Mouse (Mus musculus): Measurements from ENCODE around the gene Pigb. TPM values are rescaled to one million over a fixed set of nuclear protein-coding genes. Genes with fewer than 3 reads are reported as not detected.
A peak's percentile ranks its signal among the peaks of the same experiment; 100 is the strongest.

Gene Pigb
- polyA plus RNA-seq, 1 experiment from 2014 or later: 15.8 TPM

GRCm38 (mm10) chr9:73039222-73039945 lies 794 bp downstream of the Pigb start:
- Histone ChIP-seq H3K4me3 (ENCODE audit: low read depth, low read length) (peak overlapping the region; percentile 81), H3K4me1 (replicated peaks; ENCODE audit: control insufficient read depth, insufficient read depth, low read length) (peaks cover 9% of the 10 kb centered on the region; the same call in 1 of the 2 replicates), H3K27ac (ENCODE audit: low read depth, low read length) (peak overlapping the region; percentile 62), H3K9me3 (ENCODE audit: control insufficient read depth, low read length) (no peaks in the 10 kb centered on the region), H3K9ac (ENCODE audit: low read length) (peak overlapping the region; percentile 84), H3K36me3 (ENCODE audit: control insufficient read depth, insufficient read depth, low read length) (no peaks in the 10 kb centered on the region), H3K4me2 (ENCODE audit: low read depth, low read length, severe bottlenecking) (peak overlapping the region; percentile 67), H3K27me3 (ENCODE audit: control insufficient read depth, insufficient read depth, low read length) (no peaks in the 10 kb centered on the region)
- ATAC-seq (replicated peaks; ENCODE audit: low FRiP score) (peak; percentile 86), DNase-seq (ENCODE audit: low spot score) (peak; percentile 95)
- WGBS: under 1% methylated on average over 49 of the region's 49 CpGs

- WGBS: 100% methylated on average over 1 of the region's 1 CpGs
- DNase-seq (ENCODE audit: low spot score) (no peak), ATAC-seq (replicated peaks; ENCODE audit: low FRiP score) (no peak)
- Histone ChIP-seq H3K27ac (ENCODE audit: low read depth, low read length) (no peak overlapping the region), H3K36me3 (ENCODE audit: control insufficient read depth, insufficient read depth, low read length) (no peaks in the 10 kb centered on the region; the same call in 1 of the 2 replicates), H3K9ac (ENCODE audit: low read length) (no peak overlapping the region), H3K4me2 (ENCODE audit: low read depth, low read length, severe bottlenecking) (no peak overlapping the region), H3K27me3 (ENCODE audit: control insufficient read depth, insufficient read depth, low read length) (no peaks in the 10 kb centered on the region), H3K4me3 (ENCODE audit: low read depth, low read length) (no peak overlapping the region), H3K9me3 (ENCODE audit: control insufficient read depth, low read length) (no peaks in the 10 kb centered on the region), H3K4me1 (replicated peaks; ENCODE audit: control insufficient read depth, insufficient read depth, low read length) (no peaks in the 10 kb centered on the region)
These were observed 6.8 kb downstream of the Pigb start for GRCm38 (mm10) chr9:73033406-73033805.

GRCm38 (mm10) chr9:73031421-73031820 lies 8.8 kb downstream of the Pigb start:
- Histone ChIP-seq H3K27ac (ENCODE audit: low read depth, low read length) (no peak overlapping the region), H3K4me2 (ENCODE audit: low read depth, low read length, severe bottlenecking) (no peak overlapping the region), H3K9ac (ENCODE audit: low read length) (no peak overlapping the region), H3K4me3 (ENCODE audit: low read depth, low read length) (no peak overlapping the region), H3K36me3 (ENCODE audit: control insufficient read depth, insufficient read depth, low read length) (no peaks in the 10 kb centered on the region; the same call in 1 of the 2 replicates), H3K9me3 (ENCODE audit: control insufficient read depth, low read length) (no peaks in the 10 kb centered on the region), H3K4me1 (replicated peaks; ENCODE audit: control insufficient read depth, insufficient read depth, low read length) (no peaks in the 10 kb centered on the region), H3K27me3 (ENCODE audit: control insufficient read depth, insufficient read depth, low read length) (no peaks in the 10 kb centered on the region)
- WGBS: 76% methylated on average over 4 of the region's 4 CpGs
- no peak for ATAC-seq (replicated peaks; ENCODE audit: low FRiP score)
- no peak for DNase-seq (ENCODE audit: low spot score)

GRCm38 (mm10) chr9:73030443-73030842 lies 9.7 kb downstream of the Pigb start:
- Histone ChIP-seq H3K27me3 (ENCODE audit: control insufficient read depth, insufficient read depth, low read length) (no peaks in the 10 kb centered on the region), H3K9me3 (ENCODE audit: control insufficient read depth, low read length) (no peaks in the 10 kb centered on the region), H3K9ac (ENCODE audit: low read length) (no peak overlapping the region), H3K4me1 (replicated peaks; ENCODE audit: control insufficient read depth, insufficient read depth, low read length) (no peaks in the 10 kb centered on the region), H3K27ac (ENCODE audit: low read depth, low read length) (no peak overlapping the region), H3K36me3 (ENCODE audit: control insufficient read depth, insufficient read depth, low read length) (no peaks in the 10 kb centered on the region; the same call in 1 of the 2 replicates), H3K4me2 (ENCODE audit: low read depth, low read length, severe bottlenecking) (no peak overlapping the region), H3K4me3 (ENCODE audit: low read depth, low read length) (no peak overlapping the region)
- DNase-seq (ENCODE audit: low spot score) (no peak), ATAC-seq (replicated peaks; ENCODE audit: low FRiP score) (no peak)
- 86% methylated on average over 1 of the region's 1 CpGs for WGBS

- Histone ChIP-seq H3K9ac (ENCODE audit: low read length) (no peak overlapping the region), H3K9me3 (ENCODE audit: control insufficient read depth, low read length) (no peaks in the 10 kb centered on the region), H3K27me3 (ENCODE audit: control insufficient read depth, insufficient read depth, low read length) (no peaks in the 10 kb centered on the region), H3K4me3 (ENCODE audit: low read depth, low read length) (no peak overlapping the region), H3K4me2 (ENCODE audit: low read depth, low read length, severe bottlenecking) (no peak overlapping the region), H3K36me3 (ENCODE audit: control insufficient read depth, insufficient read depth, low read length) (no peaks in the 10 kb centered on the region), H3K4me1 (replicated peaks; ENCODE audit: control insufficient read depth, insufficient read depth, low read length) (no peaks in the 10 kb centered on the region), H3K27ac (ENCODE audit: low read depth, low read length) (no peak overlapping the region)
- WGBS: 16% methylated on average over 16 of the region's 17 CpGs
- peak; percentile 65 for DNase-seq (ENCODE audit: low spot score)
- peak; percentile 60; the same call in 1 of the 2 replicates for ATAC-seq (replicated peaks; ENCODE audit: low FRiP score)
These were observed 14.2 kb downstream of the Pigb start for GRCm38 (mm10) chr9:73025818-73026636.

GRCm38 (mm10) chr9:73020566-73021097 lies 19.5 kb downstream of the Pigb start:
- no peak for ATAC-seq (replicated peaks; ENCODE audit: low FRiP score)
- WGBS: 87% methylated on average over 5 of the region's 5 CpGs
- no peaks in the 10 kb centered on the region for H3K27me3 ChIP-seq (ENCODE audit: control insufficient read depth, insufficient read depth, low read length)

GRCm38 (mm10) chr9:73019841-73020240 lies 20.3 kb downstream of the Pigb start:
- no peaks in the 10 kb centered on the region for H3K4me1 ChIP-seq (replicated peaks; ENCODE audit: control insufficient read depth, insufficient read depth, low read length)
- no peaks in the 10 kb centered on the region; the same call in 1 of the 2 replicates for H3K36me3 ChIP-seq (ENCODE audit: control insufficient read depth, insufficient read depth, low read length)

More at GRCm38 (mm10) chr9:73020566-73021097, 19.5 kb downstream of the Pigb start:
- Histone ChIP-seq H3K9me3 (ENCODE audit: control insufficient read depth, low read length) (no peaks in the 10 kb centered on the region), H3K27ac (ENCODE audit: low read depth, low read length) (no peak overlapping the region), H3K9ac (ENCODE audit: low read length) (no peak overlapping the region), H3K4me2 (ENCODE audit: low read depth, low read length, severe bottlenecking) (no peak overlapping the region), H3K4me1 (replicated peaks; ENCODE audit: control insufficient read depth, insufficient read depth, low read length) (no peaks in the 10 kb centered on the region), H3K4me3 (ENCODE audit: low read depth, low read length) (no peak overlapping the region), H3K36me3 (ENCODE audit: control insufficient read depth, insufficient read depth, low read length) (no peaks in the 10 kb centered on the region; the same call in 1 of the 2 replicates)
- no peak for DNase-seq (ENCODE audit: low spot score)

GRCm38 (mm10) chr9:73014724-73015123 lies 25.5 kb downstream of the Pigb start:
- H3K9me3 ChIP-seq (ENCODE audit: control insufficient read depth, low read length): no peaks in the 10 kb centered on the region
- WGBS: 93% methylated on average over 13 of the region's 13 CpGs
- DNase-seq (ENCODE audit: low spot score) (no peak), ATAC-seq (replicated peaks; ENCODE audit: low FRiP score) (no peak)
- no peaks in the 10 kb centered on the region for H3K27me3 ChIP-seq (ENCODE audit: control insufficient read depth, insufficient read depth, low read length)
- H3K4me2 ChIP-seq (ENCODE audit: low read depth, low read length, severe bottlenecking): no peak overlapping the region
- no peaks in the 10 kb centered on the region; the same call in 1 of the 2 replicates for H3K36me3 ChIP-seq (ENCODE audit: control insufficient read depth, insufficient read depth, low read length)
- no peak overlapping the region for H3K9ac ChIP-seq (ENCODE audit: low read length)
- no peaks in the 10 kb centered on the region for H3K4me1 ChIP-seq (replicated peaks; ENCODE audit: control insufficient read depth, insufficient read depth, low read length)
- H3K4me3 ChIP-seq (ENCODE audit: low read depth, low read length): no peak overlapping the region
- no peak overlapping the region for H3K27ac ChIP-seq (ENCODE audit: low read depth, low read length)

More at GRCm38 (mm10) chr9:73019841-73020240, 20.3 kb downstream of the Pigb start:
- no peak overlapping the region for H3K4me2 ChIP-seq (ENCODE audit: low read depth, low read length, severe bottlenecking)
- ATAC-seq (replicated peaks; ENCODE audit: low FRiP score): no peak
- H3K27ac ChIP-seq (ENCODE audit: low read depth, low read length): no peak overlapping the region
- no peaks in the 10 kb centered on the region for H3K27me3 ChIP-seq (ENCODE audit: control insufficient read depth, insufficient read depth, low read length)
- no peak overlapping the region for H3K9ac ChIP-seq (ENCODE audit: low read length)
- H3K9me3 ChIP-seq (ENCODE audit: control insufficient read depth, low read length): no peaks in the 10 kb centered on the region
- DNase-seq (ENCODE audit: low spot score): no peak
- WGBS: 95% methylated on average over 10 of the region's 10 CpGs
- H3K4me3 ChIP-seq (ENCODE audit: low read depth, low read length): no peak overlapping the region

All from forebrain, embryonic 11.5 days (tissue).